Mouse (Mus musculus) stomach, postnatal 0 days (tissue): Measurements from ENCODE around the gene Fmnl1. TPM values are rescaled to one million over a fixed set of nuclear protein-coding genes. Genes with fewer than 3 reads are reported as not detected.

Experiments
- ATAC-seq: fragments of 200-750 bp; cut with Nextera tagmentation; 2 replicates; pipeline ENCODE4 v1.8.0; 2017; ENCODE audit not compliant: low FRiP score, low TSS enrichment
- DNase-seq: peaks from one replicate; pipeline ENCODE4 v3.0.0-alpha.2; 2016; ENCODE audit warnings: low spot score
- H3K27ac ChIP-seq: fragments of 300-500 bp; sonication (generic); replicated peaks from 2 replicates; pipeline ENCODE4 v1.5.1; 2014; ENCODE audit warnings: mild to moderate bottlenecking, control low read depth
- H3K27me3 ChIP-seq: fragments of 300-500 bp; sonication (generic); 2 replicates; pipeline ENCODE4 v1.6.1; 2014; ENCODE audit warnings: low read length; ENCODE audit not compliant: control insufficient read depth, insufficient read depth
- H3K36me3 ChIP-seq: fragments of 300-500 bp; sonication (generic); 2 replicates; pipeline ENCODE4 v1.6.1; 2014; ENCODE audit warnings: low read length, mixed read lengths; ENCODE audit not compliant: control insufficient read depth, insufficient read depth
- H3K4me1 ChIP-seq: fragments of 300-500 bp; sonication (generic); replicated peaks from 2 replicates; pipeline ENCODE4 v1.6.1; 2014; ENCODE audit warnings: antibody characterized with exemption; ENCODE audit not compliant: control insufficient read depth, insufficient read depth
- H3K4me2 ChIP-seq: fragments of 300-500 bp; sonication (generic); replicated peaks from 2 replicates; pipeline ENCODE4 v1.6.1; 2014; ENCODE audit warnings: low read depth, mild to moderate bottlenecking, control low read depth, moderate library complexity
- H3K4me3 ChIP-seq: fragments of 300-500 bp; sonication (generic); 2 replicates; pipeline ENCODE4 v1.5.1; 2014; ENCODE audit warnings: low read depth, low read length, control low read depth
- H3K9ac ChIP-seq: fragments of 300-500 bp; sonication (generic); 2 replicates; pipeline ENCODE4 v1.6.1; 2014; ENCODE audit warnings: mild to moderate bottlenecking, low read length, control low read depth, mixed read lengths
- H3K9me3 ChIP-seq: fragments of 300-500 bp; sonication (generic); 2 replicates; pipeline ENCODE4 v1.6.1; 2016; ENCODE audit warnings: low read length; ENCODE audit not compliant: control insufficient read depth
- CTCF ChIP-seq: IDR thresholded peaks from 2 replicates; pipeline ENCODE4 v1.5.1; 2016; ENCODE audit warnings: antibody characterized with exemption, low read depth, mild to moderate bottlenecking, moderate library complexity
- EP300 ChIP-seq: optimal IDR thresholded peaks from 2 replicates; pipeline ENCODE3; 2016; ENCODE audit warnings: antibody characterized with exemption
- WGBS: fragments of 180-500 bp; shearing (Covaris S2); extraction: QIAGEN DNeasy Blood & Tissue Kit; methylation state at CpG from one replicate; pipeline ENCODE4 v1.1.7; 2014; 5-methylcytosine and 5-hydroxymethylcytosine counted together
- polyA plus RNA-seq: library from polyadenylated mRNA; unstranded; fragments of >200 nt; fragmentation: Nextera tagmentation; extraction: Ambion mirVana; gene quantifications from 2 replicates; pipeline ENCODE4 v1.2.1, GENCODE M21; 2015

Gene Fmnl1
- polyA plus RNA-seq, 1 experiment from 2014 or later: 0.86 TPM

DNA sequence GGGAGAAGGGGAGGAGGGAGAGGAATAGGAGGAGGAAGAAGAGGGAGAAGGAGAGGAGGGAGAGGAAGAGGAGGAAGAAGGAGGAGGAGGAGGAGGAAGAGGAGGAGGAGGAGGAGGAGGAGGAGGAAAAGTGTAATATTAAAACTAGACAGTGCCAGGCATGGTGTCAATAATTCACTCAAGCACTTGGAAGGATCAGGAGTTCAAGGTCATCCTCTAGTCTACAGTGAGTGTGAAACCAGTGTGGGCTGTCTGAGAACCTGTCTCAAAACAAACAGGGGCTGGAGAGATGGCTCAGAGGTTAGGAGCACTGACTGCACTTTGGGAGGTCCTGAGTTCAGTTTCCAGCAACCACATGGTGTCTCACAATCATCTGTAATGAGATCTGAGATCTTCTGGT lies 31.5 kb downstream of the Fmnl1 start:
- H3K9me3 ChIP-seq: no peaks in the 10 kb centered on the region
- no peaks in the 10 kb centered on the region for H3K36me3 ChIP-seq
- TF ChIP-seq CTCF: no peak
- TF ChIP-seq EP300: no peak
- ATAC-seq: no peak
- no peak overlapping the region for H3K4me2 ChIP-seq
- DNase-seq: no peak
- no peak overlapping the region for H3K9ac ChIP-seq
- H3K27me3 ChIP-seq: no peaks in the 10 kb centered on the region
- no peak overlapping the region for H3K27ac ChIP-seq
- H3K4me3 ChIP-seq: no peak overlapping the region
- H3K4me1 ChIP-seq: 0 out of 2 replicates have a peak, but pooled peaks cover 2% of the 10 kb centered on the region

DNA sequence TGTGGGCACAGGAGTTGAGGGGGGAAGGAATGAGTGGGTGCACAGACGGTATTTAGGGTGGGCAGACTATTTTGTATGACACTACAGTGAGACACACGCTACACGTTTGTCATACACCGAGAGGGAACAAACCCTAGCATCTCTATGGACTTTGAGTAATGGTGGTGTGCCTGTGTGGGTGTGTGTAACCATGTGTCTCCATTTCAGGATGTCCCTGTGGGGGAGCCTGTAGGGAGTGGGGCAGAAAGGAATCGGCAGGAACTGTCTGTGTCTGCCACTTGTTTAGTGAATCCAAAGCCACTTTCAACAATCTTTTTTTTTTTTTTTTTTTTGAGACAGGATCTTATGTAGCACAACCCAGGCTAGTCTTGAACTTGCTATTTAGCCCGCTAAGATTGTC lies 35.3 kb downstream of the Fmnl1 start:
- Histone ChIP-seq H3K27ac (no peak overlapping the region), H3K4me2 (no peak overlapping the region), H3K4me1 (no peaks in the 10 kb centered on the region), H3K9ac (no peak overlapping the region), H3K9me3 (no peaks in the 10 kb centered on the region), H3K27me3 (no peaks in the 10 kb centered on the region), H3K36me3 (no peaks in the 10 kb centered on the region), H3K4me3 (no peak overlapping the region)
- DNase-seq: no peak
- 88% methylated on average over 6 of the region's 6 CpGs for WGBS
- no peak for ATAC-seq
- TF ChIP-seq EP300: no peak
- TF ChIP-seq CTCF: no peak

DNA sequence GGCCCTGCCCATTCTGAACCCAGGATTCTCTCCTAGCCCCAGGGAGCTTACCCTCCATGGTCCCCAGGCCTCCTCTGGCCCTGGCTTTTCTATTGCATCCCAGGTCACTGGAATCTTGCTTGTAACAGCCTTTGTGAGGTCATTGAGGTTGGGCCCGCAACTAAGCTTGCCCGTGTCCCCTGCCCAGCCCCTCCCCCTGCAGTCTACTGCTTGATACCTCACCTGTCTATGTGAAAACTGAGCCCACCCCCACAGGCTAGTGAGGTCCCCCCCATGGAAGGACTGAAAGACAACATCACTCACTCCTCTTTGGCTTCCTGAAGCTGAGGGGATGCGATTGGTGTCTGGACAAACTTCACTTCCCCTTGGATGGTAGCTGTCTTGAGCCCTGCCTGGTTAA lies 37.6 kb downstream of the Fmnl1 start, which contains the start of gene 1700023F06Rik:
1700023F06Rik (minus strand) TSS at position 101 of the 400 bp plus-strand sequence.
- H3K36me3 ChIP-seq: no peaks in the 10 kb centered on the region
- TF ChIP-seq EP300 (no peak), CTCF (no peak)
- ATAC-seq: no peak
- H3K4me3 ChIP-seq: no peak within 1 kb of the TSS
- H3K9ac ChIP-seq: no peak within 1 kb of the TSS
- H3K4me2 ChIP-seq: no peak within 1 kb of the TSS
- 87% methylated on average over 3 of the region's 3 CpGs for WGBS
- H3K4me1 ChIP-seq: no peaks in the 10 kb centered on the region
- no peaks in the 10 kb centered on the region for H3K27me3 ChIP-seq
- no peaks in the 10 kb centered on the region for H3K9me3 ChIP-seq
- H3K27ac ChIP-seq: no peak within 1 kb of the TSS
- DNase-seq: no peak

DNA sequence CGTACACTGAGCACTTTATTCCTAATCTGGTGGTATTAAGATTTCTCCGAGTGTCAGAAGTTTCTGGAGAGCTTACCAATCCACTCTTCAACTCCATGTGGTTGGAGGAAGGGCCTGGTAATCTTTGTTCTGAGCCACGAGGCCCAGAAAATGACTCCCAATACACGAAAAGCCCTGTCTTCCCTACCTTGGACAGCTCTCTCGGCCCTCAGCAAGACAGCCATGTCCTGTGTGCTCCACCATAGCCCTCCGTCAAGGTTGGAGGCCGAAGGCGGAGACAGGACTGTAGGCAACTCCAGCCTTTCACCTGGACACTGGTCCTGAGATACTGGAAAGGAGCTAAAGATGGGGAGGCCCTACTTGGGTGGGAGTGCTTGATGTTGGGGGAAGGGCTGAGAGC lies 39.4 kb downstream of the Fmnl1 start:
- Histone ChIP-seq H3K27ac (no peak overlapping the region), H3K4me3 (no peak overlapping the region), H3K4me1 (no peaks in the 10 kb centered on the region), H3K9ac (no peak overlapping the region), H3K4me2 (no peak overlapping the region), H3K36me3 (no peaks in the 10 kb centered on the region), H3K27me3 (no peaks in the 10 kb centered on the region), H3K9me3 (no peaks in the 10 kb centered on the region)
- 50% methylated on average over 8 of the region's 8 CpGs for WGBS
- no peak for DNase-seq
- TF ChIP-seq CTCF (no peak), EP300 (no peak)
- ATAC-seq: 0 out of 2 replicates have a peak, but pooled peaks have one; percentile 10

DNA sequence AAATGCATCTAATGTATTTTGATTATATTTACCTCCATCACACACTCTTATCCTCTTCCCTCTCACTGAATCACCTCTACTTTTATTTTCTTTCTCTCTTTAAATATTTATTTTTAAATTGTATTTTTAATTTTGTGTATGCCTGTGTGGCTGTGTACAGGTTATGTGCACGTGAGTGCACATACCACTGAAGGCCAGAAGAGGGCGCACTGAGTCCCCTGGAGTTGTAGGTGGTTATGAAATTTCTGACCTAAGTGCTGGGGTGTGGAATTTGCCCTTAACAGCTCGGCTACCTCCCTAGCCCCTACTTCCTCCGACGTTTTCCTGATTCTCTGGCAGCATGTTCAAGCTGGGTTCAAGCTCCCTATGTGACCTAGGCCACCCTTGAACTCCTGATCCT lies 42.8 kb downstream of the Fmnl1 start:
- Histone ChIP-seq H3K36me3 (no peaks in the 10 kb centered on the region), H3K4me2 (no peak overlapping the region), H3K9me3 (no peaks in the 10 kb centered on the region), H3K27me3 (no peaks in the 10 kb centered on the region), H3K4me1 (no peaks in the 10 kb centered on the region; the same call in 1 of the 2 replicates), H3K9ac (no peak overlapping the region), H3K27ac (no peak overlapping the region), H3K4me3 (no peak overlapping the region)
- DNase-seq (no peak), ATAC-seq (no peak)
- TF ChIP-seq EP300: no peak
- peak; percentile 46 for TF ChIP-seq CTCF
- 82% methylated on average over 5 of the region's 5 CpGs for WGBS

DNA sequence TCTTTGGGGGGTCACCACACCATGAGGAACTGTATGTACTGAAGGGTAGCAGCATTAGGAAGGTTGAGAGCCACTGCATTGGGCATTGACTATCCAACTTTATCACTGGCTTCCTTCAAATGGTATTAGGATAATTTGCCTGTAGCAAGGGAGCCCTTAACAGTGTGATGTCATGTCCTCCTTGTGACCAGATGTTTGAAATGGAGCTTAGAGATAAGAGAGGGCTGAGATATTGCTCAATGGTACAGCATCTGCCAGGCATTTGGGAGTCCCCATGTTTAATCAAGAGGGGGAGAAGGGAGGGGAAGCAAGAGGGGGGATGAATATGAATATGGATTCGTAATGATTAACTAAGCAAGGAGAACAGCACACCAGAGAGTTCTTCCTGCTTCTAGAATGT lies 44.4 kb downstream of the Fmnl1 start:
- no peak for TF ChIP-seq CTCF
- no peak for TF ChIP-seq EP300
- no peaks in the 10 kb centered on the region for H3K9me3 ChIP-seq
- ATAC-seq: no peak
- no peak overlapping the region for H3K9ac ChIP-seq
- H3K4me2 ChIP-seq: no peak overlapping the region
- H3K27me3 ChIP-seq: no peaks in the 10 kb centered on the region
- peaks cover 3% of the 10 kb centered on the region for H3K36me3 ChIP-seq
- WGBS: 54% methylated on average over 1 of the region's 1 CpGs
- DNase-seq: no peak
- no peak overlapping the region for H3K27ac ChIP-seq
- H3K4me3 ChIP-seq: no peak overlapping the region
- H3K4me1 ChIP-seq: no peaks in the 10 kb centered on the region; the same call in 1 of the 2 replicates
